Mouse (Mus musculus): ENCODE results near the gene Znrd1as. TPM values are rescaled to one million over a fixed set of nuclear protein-coding genes. Genes with fewer than 3 reads are reported as not detected.

Znrd1as gene
- polyA plus RNA-seq, 1 experiment from 2014 or later: 8.6 TPM

DNA sequence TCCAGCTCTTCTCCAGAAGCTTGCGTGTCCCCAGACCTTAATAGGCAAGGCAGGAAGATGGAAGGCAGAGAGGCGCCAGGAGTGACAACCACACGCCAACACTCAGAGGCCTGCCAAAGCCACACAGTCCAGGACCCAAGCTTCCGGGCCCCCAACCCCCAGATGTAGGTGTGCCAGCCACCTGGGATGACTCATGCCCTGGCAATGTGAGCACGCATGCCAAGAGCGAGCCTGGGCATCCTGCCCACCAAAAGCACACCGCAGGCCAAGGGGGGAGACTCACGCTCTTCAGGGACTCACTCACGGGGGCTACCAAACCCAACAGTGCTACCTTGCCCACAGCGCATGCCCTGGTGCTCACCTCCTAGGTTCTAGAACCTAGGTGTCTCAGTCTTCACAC, 16.0 kb upstream of the Znrd1as start:
- no peaks in the 10 kb centered on the region for H3K36me3 ChIP-seq (ENCODE audit: control insufficient read depth, insufficient read depth, low read length)
- peak overlapping the region; percentile 74 for H3K4me2 ChIP-seq (ENCODE audit: low read length)
- no peak overlapping the region for H3K9ac ChIP-seq (ENCODE audit: low read length)
- H3K9me3 ChIP-seq (ENCODE audit: control insufficient read depth, low read length): no peaks in the 10 kb centered on the region
- H3K27me3 ChIP-seq (ENCODE audit: control insufficient read depth, insufficient read depth, low read length): peaks cover 62% of the 10 kb centered on the region
- H3K4me3 ChIP-seq (ENCODE audit: control insufficient read depth in 1 of 2, insufficient read depth in 1 of 2, low read depth in 1 of 2, low read length in 2 of 2): peak overlapping the region in 1 of 2 experiments; percentile 43; a peak in 2 of 4 replicates
- 35% methylated on average over 10 of the region's 10 CpGs for WGBS
- no peak for ATAC-seq (ENCODE audit: insufficient number of reproducible peaks, insufficient read depth, low FRiP score, low read depth)
- no peak overlapping the region for H3K27ac ChIP-seq (replicated peaks in 1 of 2; ENCODE audit: control insufficient read depth in 1 of 2, insufficient read depth in 1 of 2, low read depth in 2 of 2, low read length in 2 of 2)
- H3K4me1 ChIP-seq (ENCODE audit: control insufficient read depth in 2 of 2, insufficient read depth in 2 of 2, low read length in 2 of 2): peaks cover 8 to 9% of the 10 kb centered on the region in 2 experiments; a peak in 3 of 4 replicates

DNA sequence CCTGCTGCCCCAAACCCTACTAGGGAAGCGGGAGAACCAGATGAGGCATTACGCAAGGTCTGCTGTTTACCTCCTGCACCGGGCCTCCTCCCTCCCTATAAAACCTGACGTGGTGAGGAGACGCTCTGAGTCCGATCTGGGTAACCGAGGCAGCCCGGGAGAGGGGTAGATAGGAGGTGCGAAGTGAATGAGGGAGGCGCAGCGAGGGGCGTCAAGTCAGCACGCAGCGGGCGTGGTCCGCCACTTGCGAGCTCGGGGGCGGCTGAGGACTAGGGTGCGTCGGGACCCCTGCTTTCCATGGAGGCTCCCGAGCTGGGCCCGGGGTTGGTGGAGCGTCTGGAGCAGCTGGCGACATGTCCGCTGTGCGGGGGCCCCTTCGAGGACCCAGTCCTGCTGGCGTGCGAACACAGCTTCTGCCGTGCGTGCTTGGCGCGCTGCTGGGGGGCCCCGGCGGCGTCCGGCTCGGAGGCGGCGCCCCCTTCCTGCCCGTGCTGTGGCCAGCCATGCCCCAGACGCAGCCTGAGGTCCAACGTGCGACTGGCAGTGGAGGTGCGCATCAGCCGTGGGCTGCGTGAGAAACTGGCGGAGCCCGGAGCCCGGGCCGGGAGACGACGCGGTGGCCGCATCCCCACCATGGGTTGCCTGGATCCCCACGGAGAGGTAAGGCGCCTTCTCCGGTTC, 15.5 kb upstream of the Znrd1as start, which contains the start of gene Rnf39:
TSS of gene Rnf39 (plus strand) at position 128 of the 681 bp plus-strand sequence.
- no peak for ATAC-seq (ENCODE audit: insufficient number of reproducible peaks, insufficient read depth, low FRiP score, low read depth)
- Histone ChIP-seq H3K27ac (replicated peaks in 1 of 2; ENCODE audit: control insufficient read depth in 1 of 2, insufficient read depth in 1 of 2, low read depth in 2 of 2, low read length in 2 of 2) (no peak within 1 kb of the TSS), H3K9ac (ENCODE audit: low read length) (peak within 1 kb of the TSS; percentile 48), H3K27me3 (ENCODE audit: control insufficient read depth, insufficient read depth, low read length) (peaks cover 61% of the 10 kb centered on the region), H3K9me3 (ENCODE audit: control insufficient read depth, low read length) (no peaks in the 10 kb centered on the region), H3K4me2 (ENCODE audit: low read length) (peak within 1 kb of the TSS; percentile 74), H3K4me1 (ENCODE audit: control insufficient read depth in 2 of 2, insufficient read depth in 2 of 2, low read length in 2 of 2) (peaks cover 9 to 13% of the 10 kb centered on the region in 2 experiments; a peak in 3 of 4 replicates), H3K36me3 (ENCODE audit: control insufficient read depth, insufficient read depth, low read length) (no peaks in the 10 kb centered on the region), H3K4me3 (ENCODE audit: control insufficient read depth in 1 of 2, insufficient read depth in 1 of 2, low read depth in 1 of 2, low read length in 2 of 2) (peak within 1 kb of the TSS; percentile 36 to 43)
- 1% methylated on average over 59 of the region's 59 CpGs for WGBS

DNA sequence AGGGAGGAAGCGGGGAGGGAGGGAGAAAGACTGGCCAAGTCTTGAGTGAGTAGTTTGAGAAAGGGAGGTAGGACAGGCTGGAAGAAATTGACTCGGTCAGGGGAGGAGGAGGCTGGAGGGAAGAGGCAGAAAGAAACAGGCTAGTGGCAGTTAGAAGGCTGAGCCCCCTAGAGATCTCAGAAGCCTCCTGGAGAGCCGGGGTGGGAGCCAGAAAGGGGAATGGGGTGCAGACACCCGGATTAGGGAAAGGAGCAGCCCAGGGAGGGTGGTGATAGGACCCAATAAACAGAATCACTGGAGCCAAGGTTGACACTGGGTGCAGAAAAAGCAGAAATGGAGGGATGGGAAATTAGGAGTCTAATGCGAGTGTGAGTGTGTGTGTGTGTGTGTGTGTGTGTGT, 14.7 kb upstream of the Znrd1as start:
- Histone ChIP-seq H3K9ac (ENCODE audit: low read length) (no peak overlapping the region), H3K27me3 (ENCODE audit: control insufficient read depth, insufficient read depth, low read length) (peaks cover 57% of the 10 kb centered on the region), H3K4me1 (ENCODE audit: control insufficient read depth in 2 of 2, insufficient read depth in 2 of 2, low read length in 2 of 2) (peaks cover 9 to 13% of the 10 kb centered on the region in 2 experiments; a peak in 3 of 4 replicates), H3K9me3 (ENCODE audit: control insufficient read depth, low read length) (no peaks in the 10 kb centered on the region), H3K4me3 (ENCODE audit: control insufficient read depth in 1 of 2, insufficient read depth in 1 of 2, low read depth in 1 of 2, low read length in 2 of 2) (0 out of 4 replicates have a peak overlapping the region, but pooled peaks of 1 of the 2 experiments have one; percentile 36), H3K27ac (replicated peaks in 1 of 2; ENCODE audit: control insufficient read depth in 1 of 2, insufficient read depth in 1 of 2, low read depth in 2 of 2, low read length in 2 of 2) (no peak overlapping the region), H3K4me2 (ENCODE audit: low read length) (peak overlapping the region; percentile 74; the same call in 1 of the 2 replicates), H3K36me3 (ENCODE audit: control insufficient read depth, insufficient read depth, low read length) (peaks cover under 1% of the 10 kb centered on the region; the same call in 1 of the 2 replicates)
- ATAC-seq (ENCODE audit: insufficient number of reproducible peaks, insufficient read depth, low FRiP score, low read depth): no peak
- 30% methylated on average over 5 of the region's 5 CpGs for WGBS

DNA sequence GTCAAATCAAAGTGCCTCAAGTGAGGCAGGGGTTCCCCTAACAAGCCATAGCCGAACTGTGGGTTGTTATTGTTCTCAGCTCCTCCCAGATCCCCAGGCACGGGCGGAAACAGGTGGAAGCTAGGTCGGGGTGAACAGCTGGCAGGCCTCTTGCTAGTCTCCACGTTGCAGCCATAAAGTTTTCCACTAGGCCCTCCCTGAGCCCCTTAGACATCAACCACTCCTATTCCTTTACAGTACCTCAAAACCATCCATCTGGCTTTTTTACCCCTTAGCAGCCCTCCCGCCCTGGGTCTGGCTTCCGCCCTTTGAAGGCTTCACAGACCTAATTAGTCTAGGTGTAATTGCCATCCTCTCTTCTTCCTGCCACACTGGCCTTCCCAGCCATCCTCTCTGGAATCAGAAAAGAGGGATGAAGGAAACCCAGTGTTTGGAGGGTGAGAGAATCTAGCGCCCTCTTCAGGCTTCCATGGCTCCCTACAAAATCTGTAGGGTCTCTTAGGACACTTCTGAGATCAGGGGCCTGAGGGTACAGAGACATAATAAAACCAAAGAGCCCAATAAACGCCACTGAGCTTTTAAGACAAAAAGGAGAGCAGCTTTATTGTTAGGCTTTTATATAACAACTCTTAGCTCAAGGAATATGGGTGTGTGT, 14.1 kb upstream of the Znrd1as start:
- peaks cover 7% of the 10 kb centered on the region for H3K36me3 ChIP-seq (ENCODE audit: control insufficient read depth, insufficient read depth, low read length)
- H3K9me3 ChIP-seq (ENCODE audit: control insufficient read depth, low read length): no peaks in the 10 kb centered on the region
- no peak for ATAC-seq (ENCODE audit: insufficient number of reproducible peaks, insufficient read depth, low FRiP score, low read depth)
- no peak overlapping the region for H3K9ac ChIP-seq (ENCODE audit: low read length)
- H3K4me3 ChIP-seq (ENCODE audit: control insufficient read depth in 1 of 2, insufficient read depth in 1 of 2, low read depth in 1 of 2, low read length in 2 of 2): no peak overlapping the region
- no peak overlapping the region for H3K27ac ChIP-seq (replicated peaks in 1 of 2; ENCODE audit: control insufficient read depth in 1 of 2, insufficient read depth in 1 of 2, low read depth in 2 of 2, low read length in 2 of 2)
- H3K4me1 ChIP-seq (ENCODE audit: control insufficient read depth in 2 of 2, insufficient read depth in 2 of 2, low read length in 2 of 2): peaks cover 9 to 13% of the 10 kb centered on the region in 2 experiments; a peak in 3 of 4 replicates
- WGBS: 31% methylated on average over 7 of the region's 9 CpGs
- H3K4me2 ChIP-seq (ENCODE audit: low read length): no peak overlapping the region
- H3K27me3 ChIP-seq (ENCODE audit: control insufficient read depth, insufficient read depth, low read length): peaks cover 57% of the 10 kb centered on the region

DNA sequence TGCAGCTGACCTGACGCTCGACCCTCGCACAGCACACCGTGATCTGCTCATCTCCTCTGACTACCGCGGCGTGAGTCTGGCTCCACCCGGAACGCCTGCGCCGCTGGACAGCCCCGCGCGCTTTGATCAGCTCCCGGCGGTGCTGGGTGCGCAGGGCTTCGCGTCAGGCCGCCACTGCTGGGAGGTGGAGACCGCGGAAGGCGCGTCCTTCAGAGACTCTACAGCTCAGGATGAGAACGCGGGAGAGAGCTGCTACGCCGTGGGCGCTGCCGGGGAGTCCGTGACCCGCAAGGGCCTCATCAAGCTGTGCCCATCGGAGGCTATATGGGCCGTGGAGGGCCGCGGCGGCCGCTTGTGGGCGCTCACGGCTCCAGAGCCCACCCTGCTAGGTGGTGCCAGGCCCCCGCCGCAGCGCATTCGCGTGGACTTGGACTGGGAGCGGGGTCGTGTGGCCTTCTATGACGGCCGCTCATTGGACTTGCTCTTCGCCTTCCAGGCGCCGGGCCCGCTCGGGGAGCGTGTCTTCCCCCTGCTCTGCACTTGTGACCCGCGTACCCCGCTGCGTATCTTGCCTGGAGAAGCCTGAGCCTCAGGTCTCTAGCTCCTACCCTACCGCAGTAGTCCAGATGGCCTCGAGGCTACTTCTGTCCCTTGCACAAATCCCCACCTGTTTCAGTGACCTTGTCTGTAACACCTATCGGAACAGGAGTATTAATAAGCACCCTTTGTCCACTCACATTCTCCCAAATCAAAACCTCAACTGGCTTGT, 11.2 kb upstream of the Znrd1as start:
- 1% methylated on average over 57 of the region's 62 CpGs for WGBS
- Histone ChIP-seq H3K27ac (replicated peaks in 1 of 2; ENCODE audit: control insufficient read depth in 1 of 2, insufficient read depth in 1 of 2, low read depth in 2 of 2, low read length in 2 of 2) (no peak overlapping the region), H3K27me3 (ENCODE audit: control insufficient read depth, insufficient read depth, low read length) (peaks cover 45% of the 10 kb centered on the region), H3K4me2 (ENCODE audit: low read length) (peak overlapping the region; percentile 96), H3K9ac (ENCODE audit: low read length) (peak overlapping the region; percentile 73), H3K36me3 (ENCODE audit: control insufficient read depth, insufficient read depth, low read length) (peaks cover 12% of the 10 kb centered on the region), H3K4me1 (ENCODE audit: control insufficient read depth in 2 of 2, insufficient read depth in 2 of 2, low read length in 2 of 2) (peaks cover 9 to 23% of the 10 kb centered on the region in 2 experiments), H3K4me3 (ENCODE audit: control insufficient read depth in 1 of 2, insufficient read depth in 1 of 2, low read depth in 1 of 2, low read length in 2 of 2) (peak overlapping the region; percentile 48 to 57), H3K9me3 (ENCODE audit: control insufficient read depth, low read length) (no peaks in the 10 kb centered on the region)
- no peak; the same call in 1 of the 2 replicates for ATAC-seq (ENCODE audit: insufficient number of reproducible peaks, insufficient read depth, low FRiP score, low read depth)

DNA sequence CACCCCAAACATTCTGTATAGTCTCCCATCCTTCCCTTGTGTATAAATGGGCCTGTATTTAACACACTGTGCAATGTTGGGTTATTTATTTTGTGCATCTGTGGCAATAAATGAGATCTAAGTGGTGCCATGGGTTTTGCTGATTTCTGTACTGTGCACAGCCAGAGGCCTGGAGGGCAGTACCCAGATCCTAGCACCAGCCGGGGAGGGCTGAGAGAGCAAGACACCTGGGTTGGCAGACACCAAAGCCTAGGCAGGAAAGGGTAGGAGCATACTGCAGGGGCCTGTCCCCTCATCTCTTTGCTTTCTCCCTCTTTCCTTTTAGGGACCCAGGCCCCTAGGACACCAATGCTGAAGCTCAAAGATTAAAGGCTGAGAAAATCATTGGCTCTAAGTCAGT, 10.1 kb upstream of the Znrd1as start:
- WGBS: 78% methylated on average over 1 of the region's 1 CpGs
- no peaks in the 10 kb centered on the region for H3K9me3 ChIP-seq (ENCODE audit: control insufficient read depth, low read length)
- peaks cover 6 to 16% of the 10 kb centered on the region in 2 experiments for H3K4me1 ChIP-seq (ENCODE audit: control insufficient read depth in 2 of 2, insufficient read depth in 2 of 2, low read length in 2 of 2)
- peaks cover 35% of the 10 kb centered on the region for H3K27me3 ChIP-seq (ENCODE audit: control insufficient read depth, insufficient read depth, low read length)
- H3K36me3 ChIP-seq (ENCODE audit: control insufficient read depth, insufficient read depth, low read length): peaks cover 12% of the 10 kb centered on the region
- no peak overlapping the region for H3K9ac ChIP-seq (ENCODE audit: low read length)
- no peak overlapping the region for H3K4me3 ChIP-seq (ENCODE audit: control insufficient read depth in 1 of 2, insufficient read depth in 1 of 2, low read depth in 1 of 2, low read length in 2 of 2)
- ATAC-seq (ENCODE audit: insufficient number of reproducible peaks, insufficient read depth, low FRiP score, low read depth): no peak
- no peak overlapping the region for H3K27ac ChIP-seq (replicated peaks in 1 of 2; ENCODE audit: control insufficient read depth in 1 of 2, insufficient read depth in 1 of 2, low read depth in 2 of 2, low read length in 2 of 2)
- H3K4me2 ChIP-seq (ENCODE audit: low read length): no peak overlapping the region

DNA sequence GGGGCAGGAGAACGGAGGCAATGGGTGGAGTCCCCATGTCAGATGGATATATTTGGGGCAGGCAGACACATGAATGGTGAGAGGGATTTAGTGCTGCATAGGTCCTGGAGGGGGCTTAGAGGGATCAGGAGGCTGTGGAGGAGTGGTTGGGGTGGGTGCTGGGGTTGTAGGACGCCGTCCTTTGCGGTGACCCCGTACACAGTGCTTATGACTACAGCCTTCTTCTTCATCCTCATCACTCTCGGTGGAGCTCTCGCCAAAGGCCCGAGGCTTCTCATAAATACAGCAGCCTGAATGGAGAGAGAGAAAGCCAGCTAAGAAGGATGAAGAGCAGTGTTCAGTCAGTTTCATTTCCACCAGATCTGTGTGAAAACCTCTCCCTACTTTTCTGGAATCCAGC, 9.1 kb upstream of the Znrd1as start:
- 97% methylated on average over 8 of the region's 8 CpGs for WGBS
- H3K27me3 ChIP-seq (ENCODE audit: control insufficient read depth, insufficient read depth, low read length): peaks cover 25% of the 10 kb centered on the region
- no peak overlapping the region for H3K9ac ChIP-seq (ENCODE audit: low read length)
- peaks cover 22% of the 10 kb centered on the region for H3K36me3 ChIP-seq (ENCODE audit: control insufficient read depth, insufficient read depth, low read length)
- no peak for ATAC-seq (ENCODE audit: insufficient number of reproducible peaks, insufficient read depth, low FRiP score, low read depth)
- no peak overlapping the region for H3K27ac ChIP-seq (replicated peaks in 1 of 2; ENCODE audit: control insufficient read depth in 1 of 2, insufficient read depth in 1 of 2, low read depth in 2 of 2, low read length in 2 of 2)
- peaks cover 6 to 15% of the 10 kb centered on the region in 2 experiments for H3K4me1 ChIP-seq (ENCODE audit: control insufficient read depth in 2 of 2, insufficient read depth in 2 of 2, low read length in 2 of 2)
- H3K9me3 ChIP-seq (ENCODE audit: control insufficient read depth, low read length): no peaks in the 10 kb centered on the region
- no peak overlapping the region for H3K4me3 ChIP-seq (ENCODE audit: control insufficient read depth in 1 of 2, insufficient read depth in 1 of 2, low read depth in 1 of 2, low read length in 2 of 2)
- no peak overlapping the region for H3K4me2 ChIP-seq (ENCODE audit: low read length)

All from heart, embryonic 14.5 days (tissue).